Mouse (Mus musculus) stomach, embryonic 14.5 days (tissue): ENCODE results near the gene Cmtm4. TPM values are rescaled to one million over a fixed set of nuclear protein-coding genes. Genes with fewer than 3 reads are reported as not detected.

Experiments
- ATAC-seq: fragments of 200-750 bp; cut with Nextera tagmentation; 2 replicates; pipeline ENCODE4 v1.8.0; 2017; ENCODE audit warnings: low read depth, moderate TSS enrichment; ENCODE audit not compliant: insufficient number of reproducible peaks, insufficient read depth, low FRiP score
- H3K27ac ChIP-seq: fragments of 300-500 bp; sonication (generic); 2 replicates; pipeline ENCODE4 v1.5.1; 2014; ENCODE audit warnings: mild to moderate bottlenecking, low read length, moderate library complexity, mixed read lengths
- H3K27me3 ChIP-seq: fragments of 300-500 bp; sonication (generic); 2 replicates; pipeline ENCODE4 v1.6.1; 2014; ENCODE audit warnings: low read length, control low read depth, mixed read lengths; ENCODE audit not compliant: control insufficient read depth, insufficient read depth
- H3K36me3 ChIP-seq: fragments of 300-500 bp; sonication (generic); 2 replicates; pipeline ENCODE4 v1.6.1; 2014; ENCODE audit warnings: mild to moderate bottlenecking, control low read depth, low read length, moderate library complexity, mixed read lengths; ENCODE audit not compliant: control insufficient read depth, insufficient read depth
- H3K4me1 ChIP-seq: fragments of 300-500 bp; sonication (generic); 2 replicates; pipeline ENCODE4 v1.6.1; 2014; ENCODE audit warnings: low read length, control low read depth, mixed read lengths; ENCODE audit not compliant: control insufficient read depth, insufficient read depth
- H3K4me2 ChIP-seq: fragments of 300-500 bp; sonication (generic); replicated peaks from 2 replicates; pipeline ENCODE4 v1.6.1; 2014; ENCODE audit warnings: low read depth, low read length, control low read depth
- H3K4me3 ChIP-seq: fragments of 300-500 bp; sonication (generic); 2 replicates; pipeline ENCODE4 v1.5.1; 2014; ENCODE audit warnings: low read depth, low read length, control low read depth
- H3K9ac ChIP-seq: fragments of 300-500 bp; sonication (generic); replicated peaks from 2 replicates; pipeline ENCODE4 v1.6.1; 2014; ENCODE audit warnings: low read depth, mild to moderate bottlenecking, control low read depth, low read length, moderate library complexity, mixed read lengths
- H3K9me3 ChIP-seq: fragments of 300-500 bp; sonication (generic); 2 replicates; pipeline ENCODE4 v1.6.1; 2016; ENCODE audit warnings: low read depth, low read length, control low read depth; ENCODE audit not compliant: control insufficient read depth
- WGBS: fragments of 180-500 bp; shearing (Covaris S2); extraction: QIAGEN DNeasy Blood & Tissue Kit; methylation state at CpG from one replicate; pipeline ENCODE4 v1.1.7; 2014; 5-methylcytosine and 5-hydroxymethylcytosine counted together
- polyA plus RNA-seq: library from polyadenylated mRNA; unstranded; fragments of >200 nt; fragmentation: Nextera tagmentation; extraction: Ambion mirVana; gene quantifications from 2 replicates; pipeline ENCODE4 v1.2.1, GENCODE M21; 2014

The Cmtm4 gene
- polyA plus RNA-seq, 1 experiment from 2014 or later: 6.4 TPM

DNA sequence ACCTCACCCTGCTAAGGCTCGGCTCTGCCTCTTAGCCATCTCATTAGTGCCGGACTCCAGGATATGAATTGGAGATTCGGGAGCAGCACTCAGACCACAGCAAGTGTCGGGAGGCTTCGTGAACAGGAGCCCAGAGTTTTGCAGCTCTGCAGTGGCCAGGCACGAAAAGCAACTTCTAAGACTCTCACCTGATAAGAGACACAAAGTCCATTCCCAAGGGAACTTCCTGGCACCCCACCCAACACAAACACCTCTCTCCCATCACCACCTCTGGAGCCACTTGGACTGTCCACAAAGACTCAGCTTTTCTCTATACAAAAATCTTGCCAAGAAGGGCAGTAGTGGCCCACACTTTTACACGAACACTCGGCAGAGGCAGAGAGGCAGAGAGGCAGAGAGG, 5.4 kb downstream of the Cmtm4 start:
- no peaks in the 10 kb centered on the region for H3K27me3 ChIP-seq
- ATAC-seq: no peak; the same call in 1 of the 2 replicates
- no peaks in the 10 kb centered on the region for H3K36me3 ChIP-seq
- no peak overlapping the region for H3K9ac ChIP-seq
- no peak overlapping the region for H3K4me3 ChIP-seq
- no peak overlapping the region for H3K27ac ChIP-seq
- no peak overlapping the region for H3K4me2 ChIP-seq
- WGBS: 74% methylated on average over 8 of the region's 8 CpGs
- H3K4me1 ChIP-seq: peaks cover 38% of the 10 kb centered on the region
- H3K9me3 ChIP-seq: no peaks in the 10 kb centered on the region

DNA sequence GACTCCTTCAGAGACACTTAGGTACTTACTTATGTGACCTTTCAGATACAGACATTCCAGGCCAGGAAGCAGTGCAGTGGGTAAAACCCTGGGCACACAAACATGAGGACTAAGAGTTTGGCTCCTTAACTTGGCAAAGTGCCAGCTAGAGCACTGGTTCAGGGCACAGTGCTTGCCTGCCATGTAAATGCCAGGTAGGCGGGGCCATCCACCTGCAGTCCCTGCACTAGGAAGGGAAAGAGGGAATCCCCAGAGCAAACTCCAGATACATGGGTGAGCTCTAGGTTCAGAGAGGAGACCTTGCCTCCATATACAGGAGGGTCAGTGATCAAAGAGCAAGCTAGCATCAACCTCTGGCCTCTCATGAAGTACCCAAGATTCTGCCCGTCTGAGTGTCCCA, 7.6 kb downstream of the Cmtm4 start:
- H3K4me1 ChIP-seq: peaks cover 36% of the 10 kb centered on the region
- no peak overlapping the region for H3K4me2 ChIP-seq
- no peaks in the 10 kb centered on the region for H3K9me3 ChIP-seq
- ATAC-seq: no peak; the same call in 1 of the 2 replicates
- no peak overlapping the region for H3K27ac ChIP-seq
- H3K27me3 ChIP-seq: no peaks in the 10 kb centered on the region
- 78% methylated on average over 2 of the region's 2 CpGs for WGBS
- no peak overlapping the region for H3K9ac ChIP-seq
- H3K4me3 ChIP-seq: no peak overlapping the region
- H3K36me3 ChIP-seq: no peaks in the 10 kb centered on the region

DNA sequence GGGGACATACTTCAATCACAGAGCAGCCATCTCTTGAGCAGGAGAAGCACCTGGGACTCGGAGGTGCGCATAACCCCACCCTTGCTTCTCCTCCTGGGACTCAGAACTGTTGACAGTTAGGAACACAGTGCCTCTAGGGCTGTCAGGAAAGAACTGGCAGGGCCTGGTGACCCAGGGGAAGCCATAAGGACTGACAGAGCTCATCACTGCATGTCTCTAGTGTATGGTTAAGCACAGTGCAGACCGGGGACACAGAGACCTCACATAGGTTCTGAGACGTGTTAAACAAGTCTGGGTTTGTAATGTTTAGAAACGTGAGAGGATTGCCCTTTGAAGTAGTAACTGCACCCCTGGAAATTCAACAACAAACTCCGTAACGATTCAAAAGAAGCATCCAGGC, 8.1 kb downstream of the Cmtm4 start:
- WGBS: 47% methylated on average over 7 of the region's 7 CpGs
- H3K4me2 ChIP-seq: no peak overlapping the region

DNA sequence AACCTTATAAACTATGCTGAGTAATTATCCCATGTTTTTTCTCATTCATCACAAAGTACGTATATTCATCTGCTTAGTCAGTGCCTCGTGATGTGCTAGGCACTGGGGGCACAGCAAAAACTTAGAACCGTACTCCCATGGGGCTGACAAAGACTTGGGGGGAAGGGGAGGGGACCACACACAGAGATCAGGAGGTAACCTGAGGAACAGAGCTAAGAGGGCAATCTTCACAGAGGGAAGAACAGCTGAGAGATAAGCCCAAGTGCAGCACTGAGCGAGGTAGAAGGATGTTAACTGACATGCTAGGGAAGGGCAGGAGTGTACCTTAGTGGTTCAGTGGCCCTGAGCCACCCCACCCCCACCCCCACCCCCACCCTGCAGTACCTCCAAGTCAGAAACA, 8.9 kb downstream of the Cmtm4 start:
- H3K4me1 ChIP-seq: peaks cover 42% of the 10 kb centered on the region
- H3K9ac ChIP-seq: no peak overlapping the region
- no peaks in the 10 kb centered on the region for H3K9me3 ChIP-seq
- no peaks in the 10 kb centered on the region for H3K36me3 ChIP-seq
- H3K27me3 ChIP-seq: no peaks in the 10 kb centered on the region
- no peak for ATAC-seq
- H3K27ac ChIP-seq: no peak overlapping the region
- no peak overlapping the region for H3K4me2 ChIP-seq
- WGBS: 29% methylated on average over 4 of the region's 4 CpGs
- no peak overlapping the region for H3K4me3 ChIP-seq

More for the DNA sequence above, 8.1 kb downstream of the Cmtm4 start:
- H3K4me1 ChIP-seq: peaks cover 39% of the 10 kb centered on the region
- H3K27ac ChIP-seq: no peak overlapping the region
- no peaks in the 10 kb centered on the region for H3K27me3 ChIP-seq
- ATAC-seq: no peak
- no peak overlapping the region for H3K9ac ChIP-seq
- H3K36me3 ChIP-seq: no peaks in the 10 kb centered on the region
- H3K4me3 ChIP-seq: no peak overlapping the region
- H3K9me3 ChIP-seq: no peaks in the 10 kb centered on the region

DNA sequence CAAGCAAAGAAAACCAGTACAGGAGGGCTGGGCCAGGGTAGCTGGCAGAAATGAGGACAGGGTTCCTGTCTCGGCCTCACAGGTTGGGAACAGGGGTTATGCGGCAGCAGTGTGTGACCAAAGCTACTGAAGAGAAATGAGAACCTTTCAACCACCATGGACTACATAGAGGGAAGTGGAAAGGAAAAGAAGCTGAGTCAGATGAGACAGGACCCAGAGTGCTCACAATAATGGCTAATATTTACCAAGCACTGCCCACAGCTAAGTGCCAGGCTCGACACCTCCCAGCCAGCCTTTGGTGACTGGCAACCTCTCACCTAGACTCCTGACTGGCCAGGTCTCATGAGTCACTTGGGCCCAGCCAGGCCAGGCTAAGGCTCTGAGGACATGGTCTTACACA, 11.6 kb downstream of the Cmtm4 start:
- H3K27me3 ChIP-seq: no peaks in the 10 kb centered on the region
- no peak overlapping the region for H3K4me3 ChIP-seq
- H3K9me3 ChIP-seq: no peaks in the 10 kb centered on the region
- peak; percentile 9; the same call in 1 of the 2 replicates for ATAC-seq
- no peak overlapping the region for H3K27ac ChIP-seq
- H3K9ac ChIP-seq: no peak overlapping the region
- H3K4me1 ChIP-seq: peaks cover 42% of the 10 kb centered on the region
- no peak overlapping the region for H3K4me2 ChIP-seq
- no peaks in the 10 kb centered on the region for H3K36me3 ChIP-seq
- WGBS: 74% methylated on average over 3 of the region's 3 CpGs

DNA sequence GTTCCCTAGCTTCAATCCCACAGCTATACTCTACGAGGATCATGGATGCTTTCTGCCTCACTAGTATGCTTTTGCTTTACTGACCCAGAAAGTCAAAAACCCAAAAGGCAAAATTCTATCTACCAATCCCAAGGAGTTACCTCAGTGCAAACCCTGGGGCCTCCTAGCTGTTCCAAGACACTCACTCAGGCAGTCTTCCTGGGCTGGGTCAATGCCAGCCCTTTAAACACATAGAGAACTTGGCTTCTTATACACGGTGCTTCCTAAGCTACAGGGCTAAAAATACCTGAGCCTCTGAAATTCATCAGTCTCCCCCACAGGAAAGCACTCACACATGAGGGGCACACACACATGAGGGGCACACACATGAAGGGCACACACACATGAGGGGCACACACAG, 12.3 kb downstream of the Cmtm4 start:
- peaks cover 42% of the 10 kb centered on the region for H3K4me1 ChIP-seq
- H3K4me2 ChIP-seq: no peak overlapping the region
- no peak overlapping the region for H3K4me3 ChIP-seq
- H3K27me3 ChIP-seq: no peaks in the 10 kb centered on the region
- no peak overlapping the region for H3K27ac ChIP-seq
- no peak for ATAC-seq
- no peaks in the 10 kb centered on the region for H3K9me3 ChIP-seq
- H3K36me3 ChIP-seq: no peaks in the 10 kb centered on the region
- no peak overlapping the region for H3K9ac ChIP-seq
- 57% methylated on average over 2 of the region's 2 CpGs for WGBS

DNA sequence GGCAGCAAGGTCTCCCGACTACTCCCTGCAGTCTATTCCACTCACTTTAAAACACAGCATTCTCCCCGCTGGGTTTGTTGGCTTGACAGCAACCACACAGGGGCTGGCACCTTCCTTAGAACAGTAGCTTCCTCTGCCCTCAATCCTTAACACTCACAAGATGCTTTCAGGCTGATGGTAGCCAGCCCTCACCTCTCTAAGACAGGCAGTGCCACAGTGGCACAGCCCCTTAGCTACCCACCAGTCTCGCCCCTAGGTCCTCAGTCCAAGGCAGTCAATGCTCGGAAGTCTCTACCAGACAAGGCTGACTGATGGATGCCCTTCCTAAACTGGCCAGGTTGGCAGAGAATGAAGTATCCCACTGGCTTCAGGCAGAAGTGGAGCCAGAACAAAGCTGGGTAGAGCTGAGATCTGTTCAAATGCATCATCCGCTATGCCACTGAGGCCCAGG, 14.6 kb downstream of the Cmtm4 start:
- H3K9me3 ChIP-seq: no peaks in the 10 kb centered on the region
- 74% methylated on average over 5 of the region's 5 CpGs for WGBS
- H3K4me3 ChIP-seq: no peak overlapping the region
- no peak overlapping the region for H3K9ac ChIP-seq
- no peak overlapping the region for H3K27ac ChIP-seq
- no peak overlapping the region for H3K4me2 ChIP-seq
- H3K4me1 ChIP-seq: peaks cover 21% of the 10 kb centered on the region
- no peaks in the 10 kb centered on the region for H3K36me3 ChIP-seq
- H3K27me3 ChIP-seq: no peaks in the 10 kb centered on the region
- ATAC-seq: no peak

DNA sequence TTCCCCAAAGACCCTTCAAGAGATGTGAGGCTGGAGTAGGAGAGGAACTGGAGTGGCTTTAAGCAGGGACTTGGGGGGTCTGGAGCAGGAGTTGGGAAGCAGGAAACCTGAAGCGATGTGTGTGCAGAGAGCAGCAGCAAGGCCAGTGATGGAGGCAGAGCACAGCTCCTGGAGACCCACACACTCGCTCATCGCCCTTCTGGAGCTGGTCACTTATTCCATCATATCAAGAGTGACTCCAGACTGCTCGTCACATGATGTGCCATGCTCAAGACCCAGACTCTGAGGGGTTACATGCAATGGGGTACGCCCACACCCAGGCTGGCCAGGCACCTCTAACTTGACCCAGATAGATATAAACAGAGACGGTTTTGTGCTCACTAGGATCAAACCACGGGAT, 15.3 kb downstream of the Cmtm4 start:
- Histone ChIP-seq H3K27me3 (no peaks in the 10 kb centered on the region), H3K4me3 (no peak overlapping the region), H3K9me3 (no peaks in the 10 kb centered on the region), H3K4me2 (no peak overlapping the region), H3K4me1 (peaks cover 24% of the 10 kb centered on the region), H3K9ac (no peak overlapping the region), H3K27ac (no peak overlapping the region), H3K36me3 (no peaks in the 10 kb centered on the region)
- 77% methylated on average over 7 of the region's 7 CpGs for WGBS
- ATAC-seq: no peak

DNA sequence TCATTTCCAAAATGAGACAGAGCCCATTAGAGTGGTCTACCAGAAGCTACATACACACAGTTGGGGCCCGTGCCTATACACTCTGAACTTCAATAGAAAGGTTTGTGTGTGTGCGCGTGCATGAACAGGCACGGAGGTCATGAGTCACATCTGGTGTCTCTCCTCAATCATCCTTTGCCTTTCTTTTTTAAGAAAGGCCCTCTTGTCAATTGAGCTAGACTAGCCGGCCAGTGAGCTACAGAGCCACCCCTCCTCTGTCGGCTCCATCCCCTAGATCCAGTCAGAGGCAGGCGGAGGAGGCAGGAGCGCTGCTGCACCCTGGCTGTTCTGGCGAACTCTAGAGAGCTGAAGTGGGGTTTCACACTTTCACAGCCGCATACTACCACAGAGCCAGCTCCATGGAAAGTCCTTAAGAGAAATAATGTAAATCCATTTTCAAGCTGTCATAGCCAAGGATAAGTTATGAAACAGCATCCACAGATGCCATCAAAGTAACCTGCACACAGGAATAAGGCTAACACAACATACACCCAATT, 16.2 kb downstream of the Cmtm4 start:
- 61% methylated on average over 10 of the region's 10 CpGs for WGBS
- no peaks in the 10 kb centered on the region for H3K36me3 ChIP-seq
- H3K4me2 ChIP-seq: no peak overlapping the region
- H3K4me1 ChIP-seq: peaks cover 27% of the 10 kb centered on the region
- no peak for ATAC-seq
- H3K9me3 ChIP-seq: no peaks in the 10 kb centered on the region
- no peak overlapping the region for H3K4me3 ChIP-seq
- no peaks in the 10 kb centered on the region for H3K27me3 ChIP-seq
- no peak overlapping the region for H3K9ac ChIP-seq
- no peak overlapping the region for H3K27ac ChIP-seq
